Mouse (Mus musculus) cerebellum, adult 2 months (tissue): ENCODE data around the gene Hmgcl.

ENCODE experiments used
- CTCF ChIP-seq: fragments of 200-500 bp; IDR thresholded peaks from 2 replicates; pipeline ENCODE4 v1.5.1; 2011; ENCODE audit warnings: low read depth, mild to moderate bottlenecking, control low read depth, low read length, moderate library complexity, borderline replicate concordance; ENCODE audit not compliant: insufficient read depth
- POLR2A ChIP-seq: fragments of 200-500 bp; IDR thresholded peaks from 2 replicates; pipeline ENCODE4 v1.6.1; 2011; ENCODE audit warnings: low read length, control low read depth, borderline replicate concordance; ENCODE audit not compliant: insufficient read depth

GRCm38 (mm10) chr4:135960717-135961116 lies 14.5 kb downstream of the Hmgcl start:
- TF ChIP-seq POLR2A = no peak
- peak; percentile 95 for TF ChIP-seq CTCF
